Mouse (Mus musculus): ENCODE data around the gene Kif16b.

DNA sequence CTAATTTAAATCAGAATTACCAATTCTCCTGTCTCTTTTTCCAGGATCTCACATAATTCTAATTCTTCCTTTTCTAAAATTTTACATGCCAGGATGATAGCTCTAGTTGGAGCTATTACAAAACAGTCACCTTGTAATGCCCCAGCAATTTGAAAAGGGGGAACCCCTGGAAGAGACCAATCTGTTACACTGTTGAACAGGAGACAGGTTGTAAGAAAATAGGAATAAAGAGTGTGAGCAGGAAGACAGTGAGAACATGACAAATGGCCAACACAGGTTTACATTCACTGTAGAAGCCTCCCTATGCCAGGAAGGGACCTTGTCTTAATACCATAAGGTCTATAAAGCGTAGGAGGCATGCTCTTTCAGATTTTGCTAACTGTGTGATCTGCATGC lies 206.4 kb downstream of the Kif16b start:
- TF ChIP-seq ZC3H11A (IDR thresholded peaks at IDR 0.05; ENCODE audit: borderline replicate concordance, low read depth, low read length) (no peak), MAFK (IDR thresholded peaks at IDR 0.05; ENCODE audit: insufficient read depth, low read depth, low read length) (no peak), ZNF384 (IDR thresholded peaks at IDR 0.05; ENCODE audit: low read depth, low read length) (no peak), HCFC1 (IDR thresholded peaks at IDR 0.05; ENCODE audit: borderline replicate concordance, insufficient read depth, low read length) (no peak)
